Mouse (Mus musculus) heart, postnatal 10 days (tissue): ENCODE data around the gene Siglecg. TPM values are rescaled to one million over a fixed set of nuclear protein-coding genes. Genes with fewer than 3 reads are reported as not detected.

Experiments
- DNase-seq, 2 experiments: peaks; one replicate each; pipeline ENCODE4 v3.0.0; 2021
- intact Hi-C: fragments of 180-260 bp; cut with DNase I; formaldehyde crosslinking; loops from one replicate; pipeline ENCODE4 v1.15.1; 2025
- total RNA-seq, 2 experiments: library from RNA; stranded (reverse); gene quantifications; 2 replicates each; pipeline ENCODE4 v1.2.3; 2021

Gene Siglecg
- total RNA-seq, 2 experiments from 2014 or later = 0.14 to 0.20 TPM

DNA sequence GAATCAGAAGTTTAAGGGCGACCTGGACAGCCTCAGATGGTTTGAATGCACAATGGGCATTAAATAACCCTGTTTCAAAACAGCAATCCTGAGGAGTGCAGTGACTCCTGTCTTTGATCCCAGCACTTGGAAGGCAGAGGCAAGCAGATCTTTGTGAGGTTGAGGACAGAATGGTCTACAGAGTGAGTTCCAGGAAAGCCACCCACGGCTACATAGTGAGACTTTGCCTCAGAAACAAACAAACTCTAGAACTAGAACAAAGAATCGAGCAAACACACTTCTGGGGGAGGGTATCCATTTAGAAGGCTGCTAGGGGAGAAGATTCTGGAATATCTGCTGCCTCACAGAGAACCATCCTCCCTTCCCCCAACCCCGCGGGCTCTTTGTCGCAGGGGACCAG is 32.5 kb downstream of the Siglecg start, which contains the start of gene Cldnd2:
Gene Cldnd2, plus strand, starts transcription at position 301 of the 400 bp plus-strand sequence.
- DNase-seq = no peak
- intact Hi-C loops = loop anchor here (5.0 to 10.0 kb wide), 2 partner anchors 128 to 804 kb away; partner anchors contain the start of genes 1700028J19Rik, 2410002F23Rik and Zfp715

DNA sequence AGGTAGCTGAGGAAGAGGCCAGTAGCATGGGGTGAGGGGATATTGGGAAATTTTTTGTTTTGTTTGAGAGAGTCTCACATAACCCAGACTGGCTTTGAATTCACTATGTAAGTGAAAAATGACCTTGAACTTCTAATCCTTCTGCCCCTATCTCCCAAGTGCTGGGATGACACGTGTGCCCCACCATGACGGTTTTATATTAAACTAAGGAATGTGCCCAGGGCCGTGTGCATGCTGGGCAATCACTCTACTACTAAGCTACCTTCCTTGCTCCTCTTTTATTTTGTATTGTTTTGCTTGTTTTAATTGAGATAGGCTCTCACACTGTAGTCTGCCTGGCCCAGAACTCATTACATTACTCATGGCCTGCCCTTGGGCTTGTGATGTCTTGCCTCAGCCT is 33.1 kb downstream of the Siglecg start:
- intact Hi-C loops = loop anchor here (5.0 to 10.0 kb wide), 2 partner anchors 129 to 804 kb away; partner anchors contain the start of genes 1700028J19Rik, 2410002F23Rik and Zfp715
- DNase-seq = no peak

DNA sequence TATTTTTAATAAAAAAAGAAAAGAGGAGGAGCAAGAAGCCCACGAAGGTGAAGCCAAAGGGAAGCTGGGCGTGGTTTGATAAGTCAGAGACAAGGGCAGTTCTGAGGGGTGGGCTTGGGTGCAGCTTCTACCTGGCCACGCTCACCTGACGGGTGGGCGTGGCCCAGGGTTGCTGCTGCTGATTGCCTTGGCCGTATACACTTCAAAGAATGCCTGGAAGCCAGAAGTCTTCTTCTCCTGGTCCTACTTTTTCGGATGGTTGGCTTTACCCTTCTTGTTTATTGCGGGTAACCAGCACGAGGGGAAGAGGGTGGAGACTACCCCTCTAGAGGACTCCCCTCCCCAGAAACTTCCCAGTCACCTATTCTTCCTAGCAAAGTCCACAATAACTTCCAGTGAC is 34.7 kb downstream of the Siglecg start:
- intact Hi-C loops = loop anchor here (1.0 to 10.0 kb wide), 4 partner anchors 24 to 802 kb away; partner anchors contain the start of genes 1700028J19Rik, 2410002F23Rik and Zfp715
- no peak for DNase-seq

DNA sequence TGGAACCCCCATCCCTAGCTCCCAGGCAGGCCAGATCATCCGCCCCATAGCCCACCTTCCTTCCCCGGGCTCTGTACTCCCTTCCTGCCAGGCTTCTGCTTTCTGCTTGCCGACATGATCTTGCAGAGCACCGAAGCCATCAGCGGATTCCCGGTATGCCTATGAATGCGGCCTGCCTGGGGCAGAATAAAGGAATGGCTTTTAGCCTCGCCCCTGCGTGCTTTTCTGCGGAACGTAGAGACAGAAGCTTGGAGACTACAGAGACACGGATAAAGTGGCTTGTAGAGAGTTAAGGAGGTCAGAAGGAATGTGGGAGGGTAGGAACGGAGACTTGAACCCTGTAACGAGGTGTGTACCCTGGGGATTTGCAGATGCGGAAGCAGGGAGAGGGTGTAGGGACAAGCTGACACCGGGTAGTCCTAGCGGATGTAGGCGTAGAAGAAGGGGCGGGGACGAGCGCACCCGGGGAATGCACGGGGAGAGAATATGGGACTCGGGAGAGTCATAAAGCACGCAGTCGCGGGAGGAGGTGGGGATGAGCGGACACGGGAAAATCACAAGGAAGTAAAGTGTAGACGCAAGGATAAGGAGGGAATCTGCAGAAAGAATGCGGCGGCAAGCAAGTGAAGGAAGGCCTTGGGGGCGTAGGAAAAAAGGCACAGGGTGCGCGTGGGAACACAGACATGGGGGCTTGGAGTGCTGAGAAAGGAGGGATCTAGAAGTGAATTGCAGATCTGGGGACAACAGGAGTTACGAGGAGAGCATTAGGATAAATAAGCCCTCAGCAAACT is 35.3 kb downstream of the Siglecg start:
- intact Hi-C loops = loop anchor here (2.0 to 10.0 kb wide), 3 partner anchors 23 to 801 kb away; partner anchors contain the start of genes 1700028J19Rik, 2410002F23Rik and Zfp715
- DNase-seq = peak; percentile 89 to 90

DNA sequence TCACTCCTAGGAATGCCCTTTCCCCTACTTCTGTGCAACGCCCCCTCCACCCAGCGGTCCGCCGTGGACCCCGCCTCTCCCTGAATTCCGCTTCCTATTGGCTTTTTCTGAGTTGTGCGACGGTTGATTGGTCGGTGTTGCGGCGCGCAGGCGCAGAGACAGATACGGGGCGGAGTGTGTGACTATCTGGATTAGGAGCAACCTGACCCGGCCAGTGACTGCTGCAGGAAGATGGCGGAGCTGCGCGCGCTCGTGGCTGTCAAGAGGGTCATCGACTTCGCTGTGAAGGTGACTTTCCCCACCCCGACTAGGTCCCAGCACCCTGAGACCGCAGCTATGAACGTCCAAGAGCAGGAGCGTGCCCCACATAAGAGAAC is 35.9 kb downstream of the Siglecg start, which contains the start of the genes Etfb and Gm45233:
Gene Etfb, plus strand, starts transcription at position 167 of the 377 bp plus-strand sequence.
Gene Gm45233, plus strand, starts transcription at position 212 of the 377 bp plus-strand sequence.
- intact Hi-C loops = loop anchor here (2.0 to 10.0 kb wide), 3 partner anchors 23 to 801 kb away; partner anchors contain the start of genes 1700028J19Rik, 2410002F23Rik and Zfp715

DNA sequence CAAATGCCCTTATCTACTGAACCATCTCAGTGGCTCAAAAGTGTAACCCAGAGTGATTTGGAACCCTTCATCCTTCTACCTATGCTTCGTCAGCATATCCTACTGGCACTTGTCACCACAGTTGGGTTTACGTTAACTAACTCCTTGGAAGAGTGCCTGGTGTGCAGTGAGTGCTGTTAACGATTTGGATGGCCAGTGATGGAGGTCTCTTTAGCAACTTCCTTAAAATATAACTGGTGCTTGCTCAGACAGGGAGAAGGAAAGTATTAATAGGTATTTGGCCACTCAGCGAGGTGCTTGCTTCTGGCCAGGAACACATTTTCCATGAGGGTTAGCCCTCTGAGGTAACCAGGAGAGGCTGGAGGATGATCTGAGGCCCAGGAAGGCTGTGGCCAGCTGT is 39.8 kb downstream of the Siglecg start:
- peak in 1 of 2 experiments; percentile 17 for DNase-seq
- intact Hi-C loops = loop anchor here (10.0 kb wide), 1 partner anchor 797 kb away; the partner anchor contains the start of genes 1700028J19Rik and 2410002F23Rik

More for the DNA sequence above, 35.9 kb downstream of the Siglecg start, which contains the start of the genes Etfb and Gm45233:
- peak; percentile 96 to 98 for DNase-seq

DNA sequence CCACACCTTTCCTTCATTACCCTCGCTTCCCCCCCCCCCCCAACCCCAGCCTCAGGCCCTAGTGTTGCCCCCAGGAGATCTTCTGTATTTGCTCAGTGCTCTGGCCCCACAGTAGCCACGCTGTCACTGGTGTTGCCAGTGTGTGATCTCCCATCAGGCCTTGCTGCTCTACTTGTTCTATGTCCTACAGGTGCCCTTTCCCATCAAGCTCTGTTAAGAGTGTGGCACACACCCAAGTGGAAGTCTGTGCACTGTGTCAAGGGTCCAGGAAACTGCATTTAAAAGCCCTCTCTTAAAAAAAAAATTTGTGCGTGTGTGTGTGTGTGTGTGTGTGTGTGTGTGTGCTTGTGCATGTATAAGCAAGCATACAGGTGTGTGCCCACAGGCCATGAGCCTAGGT is 40.2 kb downstream of the Siglecg start:
- intact Hi-C loops = loop anchor here (10.0 kb wide), 1 partner anchor 797 kb away; the partner anchor contains the start of genes 1700028J19Rik and 2410002F23Rik
- DNase-seq = peak; percentile 51 to 64

DNA sequence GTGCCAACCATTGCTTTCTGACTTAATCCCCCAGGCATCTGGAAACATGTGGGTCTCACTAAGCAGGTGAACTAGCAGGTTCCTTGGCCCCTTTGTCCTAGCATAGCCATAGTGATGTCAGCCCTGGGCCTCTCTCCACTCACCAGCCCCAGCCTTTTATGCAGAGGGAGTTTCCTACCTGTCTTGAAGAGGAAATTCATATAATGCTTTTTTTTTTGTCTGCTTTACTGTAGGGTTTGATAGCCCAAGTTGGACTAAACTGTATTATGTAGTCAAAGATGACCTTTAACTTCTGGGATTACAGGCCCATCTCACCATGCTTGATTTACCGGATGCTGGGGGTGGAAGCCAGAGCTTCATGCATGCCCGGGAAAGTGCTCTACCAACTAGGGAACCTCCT is 41.8 kb downstream of the Siglecg start:
- no peak for DNase-seq
- intact Hi-C loops = loop anchor here (10.0 kb wide), 1 partner anchor 795 kb away; the partner anchor contains the start of genes 1700028J19Rik and 2410002F23Rik

DNA sequence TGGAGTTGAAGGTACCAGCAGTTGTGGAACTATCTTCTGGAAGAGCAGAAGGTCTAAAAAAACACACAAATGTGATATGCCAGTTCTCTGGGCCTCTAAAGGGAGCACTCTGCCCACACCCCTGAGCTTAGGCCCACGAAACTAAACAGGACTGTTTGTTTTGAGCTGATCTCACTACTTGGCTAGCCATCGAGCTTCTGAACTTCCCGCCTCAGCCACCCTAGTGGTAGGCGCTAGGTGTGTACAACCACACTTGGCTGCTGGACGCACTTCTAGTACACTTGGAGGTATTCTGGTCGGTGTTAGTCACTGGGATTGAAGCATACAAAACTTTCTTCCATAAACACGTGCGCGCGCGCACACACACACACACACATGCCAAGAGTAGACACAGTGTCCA is 43.7 kb downstream of the Siglecg start:
- intact Hi-C loops = no loop called here
- DNase-seq = no peak

DNA sequence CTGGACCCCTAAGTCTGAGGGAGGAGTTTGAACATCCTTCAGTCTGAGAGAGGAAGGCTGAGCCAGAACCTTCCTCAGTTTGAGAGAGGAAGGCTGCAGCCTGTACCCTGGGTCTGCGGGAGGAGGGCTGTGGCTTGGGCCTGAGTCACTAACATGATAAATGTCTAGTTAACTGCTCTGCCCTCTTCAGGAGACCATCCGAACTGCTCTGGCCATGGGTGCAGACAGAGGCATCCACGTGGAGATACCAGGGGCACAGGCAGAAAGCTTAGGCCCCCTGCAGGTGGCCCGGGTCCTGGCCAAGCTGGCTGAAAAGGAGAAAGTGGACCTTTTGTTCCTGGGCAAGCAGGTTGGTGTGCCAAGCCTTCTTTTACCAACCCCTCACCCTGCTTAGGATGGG is 44.6 kb downstream of the Siglecg start:
- peak in 1 of 2 experiments; percentile 44 for DNase-seq
- intact Hi-C loops = no loop called here

DNA sequence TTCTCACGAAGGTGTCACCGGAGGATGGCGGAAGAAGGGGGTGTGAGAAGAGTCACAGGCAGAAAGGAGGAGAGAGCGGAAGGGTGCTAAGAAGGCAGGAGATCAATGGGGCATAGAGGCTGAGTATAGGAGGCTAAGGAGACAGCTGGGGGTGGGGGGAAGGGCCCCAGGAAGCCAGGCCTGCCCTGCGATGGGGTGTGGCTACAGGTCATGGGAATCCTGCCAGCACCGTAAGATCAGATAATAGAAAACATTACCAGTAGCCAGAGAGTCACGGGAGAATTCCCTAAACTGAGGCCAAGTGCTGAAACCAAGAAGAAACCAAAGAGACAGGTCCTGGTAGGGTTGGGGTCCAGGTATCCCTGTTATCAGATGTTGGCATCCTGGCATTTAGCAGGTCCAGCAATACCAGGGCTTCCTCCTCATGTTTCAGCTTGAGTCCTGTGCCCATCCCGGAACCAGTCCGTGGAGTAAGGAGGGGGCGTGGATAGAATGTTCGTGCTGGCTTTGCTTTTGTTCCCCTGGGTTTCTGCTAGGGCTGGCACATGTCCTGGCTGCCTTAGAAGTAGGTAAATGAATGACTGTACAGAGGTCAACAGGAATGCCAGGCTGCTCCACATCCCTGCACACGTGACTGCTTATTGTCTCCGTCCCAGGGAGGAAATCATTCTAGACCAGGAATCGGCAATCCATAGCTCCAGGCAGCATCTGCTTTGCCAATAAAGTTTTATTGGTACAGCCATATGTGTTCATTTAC is 45.8 kb downstream of the Siglecg start:
- DNase-seq = no peak
- intact Hi-C loops = no loop called here

DNA sequence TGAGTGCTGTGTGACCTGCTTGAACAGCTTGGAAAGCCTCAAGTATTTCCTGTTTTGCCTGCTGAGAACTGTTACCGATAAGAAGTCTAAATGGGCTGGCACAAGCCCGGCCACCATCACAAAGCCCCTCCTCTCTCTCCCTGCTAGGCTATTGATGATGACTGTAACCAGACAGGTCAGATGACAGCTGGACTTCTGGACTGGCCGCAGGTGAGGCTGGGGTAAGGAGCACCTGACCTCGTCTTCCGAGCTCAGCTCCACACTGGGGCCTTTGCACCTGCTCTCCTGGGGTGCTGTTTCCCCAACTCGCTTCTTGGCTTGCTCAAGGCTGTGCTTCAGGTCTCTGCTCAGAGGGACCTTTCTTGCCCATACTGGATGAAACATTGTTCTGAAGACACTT is 46.4 kb downstream of the Siglecg start:
- intact Hi-C loops = no loop called here
- no peak for DNase-seq

DNA sequence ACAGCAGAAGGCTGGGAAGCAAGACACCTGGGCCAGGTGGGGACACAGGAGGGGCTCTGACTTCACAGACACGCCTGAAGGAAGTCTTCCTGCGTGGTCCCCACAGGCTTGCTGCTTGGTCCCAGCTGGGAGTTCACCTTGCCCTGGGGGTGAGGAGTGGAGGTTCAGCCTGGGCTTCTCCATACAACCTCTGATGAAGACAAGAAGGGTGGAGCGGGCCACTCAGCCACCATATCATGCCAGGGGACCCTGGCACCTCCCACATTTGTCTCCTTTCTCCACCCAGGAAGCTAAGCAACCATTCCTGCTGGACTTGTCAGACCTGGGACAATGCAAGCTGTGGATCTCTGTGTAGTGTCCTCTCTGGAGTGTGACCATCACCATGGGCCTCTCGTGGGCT is 54.8 kb downstream of the Siglecg start, which contains the start of gene Vsig10l:
Gene Vsig10l, plus strand, starts transcription at position 301 of the 400 bp plus-strand sequence.
- intact Hi-C loops = loop anchor here (5.0 kb wide), 1 partner anchor 119 kb away; no protein-coding TSS in a partner anchor

DNA sequence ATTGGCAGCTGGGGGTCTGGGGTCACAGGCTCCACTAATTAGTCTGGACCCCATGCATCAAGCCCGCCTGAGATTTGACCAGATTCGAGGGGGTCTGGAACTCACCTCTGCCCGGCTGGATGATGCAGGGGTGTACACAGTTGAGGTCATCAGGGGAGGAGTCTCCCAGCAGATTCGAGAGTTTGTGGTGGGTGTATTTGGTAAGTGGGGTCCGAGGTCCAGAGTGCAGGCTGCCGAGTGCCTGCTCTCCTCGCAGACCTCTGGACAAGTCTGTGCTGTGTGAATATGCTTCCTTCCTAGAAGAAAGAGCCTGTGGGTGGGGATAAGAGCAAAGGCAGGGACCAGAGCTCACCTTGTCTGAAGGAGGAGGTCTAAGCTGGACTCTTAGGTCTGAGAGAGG is 56.0 kb downstream of the Siglecg start:
- intact Hi-C loops = loop anchor here (5.0 kb wide), 1 partner anchor 118 kb away; no protein-coding TSS in a partner anchor
- DNase-seq = no peak

More for the DNA sequence above, 54.8 kb downstream of the Siglecg start, which contains the start of gene Vsig10l:
- no peak for DNase-seq

DNA sequence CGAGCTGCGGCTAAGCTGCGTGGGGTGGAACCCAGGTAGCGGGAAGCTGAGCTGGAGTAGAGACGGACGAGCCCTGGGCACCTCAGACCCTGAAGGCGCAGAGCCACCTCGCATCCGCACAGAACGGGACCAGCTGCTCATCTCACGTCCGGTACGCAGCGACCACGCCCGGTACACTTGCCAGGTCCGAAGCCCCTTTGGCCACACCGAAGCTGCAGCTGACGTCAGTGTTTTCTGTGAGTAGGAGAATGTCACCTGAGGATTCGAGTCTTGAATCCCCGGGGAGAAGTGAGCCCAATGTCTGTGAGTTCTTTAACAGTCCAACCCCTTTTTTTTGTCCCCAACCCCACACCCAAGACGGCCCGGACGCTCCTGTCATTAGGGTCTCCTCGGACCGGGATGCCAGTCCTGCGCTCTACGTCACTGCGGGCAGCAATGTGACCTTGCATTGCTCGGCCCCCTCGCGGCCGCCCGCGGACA is 56.9 kb downstream of the Siglecg start:
- intact Hi-C loops = loop anchor here (5.0 kb wide), 3 partner anchors 97 to 207 kb away; partner anchors contain the start of genes Ctu1 and Zfp658
- no peak for DNase-seq

DNA sequence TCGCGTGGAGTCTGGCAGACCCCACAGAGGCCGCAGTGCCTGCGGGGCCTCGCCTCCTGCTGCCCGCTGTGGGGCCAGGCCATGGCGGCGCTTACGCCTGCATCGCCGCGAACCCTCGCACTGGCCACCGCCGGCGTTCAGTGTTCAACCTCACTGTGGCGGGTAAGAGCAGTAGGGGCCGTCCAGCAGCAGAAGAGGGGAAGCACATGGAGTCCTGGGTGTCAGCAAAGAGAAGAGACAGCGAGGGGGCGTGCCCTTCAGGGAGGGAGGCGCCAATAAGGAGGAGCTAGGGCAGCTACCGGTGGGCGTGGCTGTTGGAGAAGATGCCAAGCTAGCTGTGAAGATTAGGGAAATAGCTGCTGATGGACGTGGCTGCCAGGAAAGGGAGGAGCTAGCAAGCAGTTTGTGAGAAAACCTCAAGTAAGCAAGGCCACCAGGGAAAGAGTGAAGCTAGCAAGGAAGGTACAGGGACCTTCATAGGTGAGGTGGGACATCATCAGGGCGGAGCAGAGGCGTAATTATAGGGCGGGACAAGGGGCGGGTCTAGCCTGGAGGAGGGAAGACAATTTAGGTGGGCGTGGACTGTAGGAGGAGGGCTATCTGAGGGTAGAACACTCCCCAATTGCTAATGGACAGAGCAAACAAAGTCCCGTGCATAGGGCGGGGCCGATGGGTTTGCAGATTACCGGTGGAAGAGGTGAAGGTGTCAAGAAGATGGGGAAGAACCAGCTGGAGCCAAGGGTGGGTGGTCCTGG is 57.5 kb downstream of the Siglecg start:
- DNase-seq = peak; percentile 92 to 94
- intact Hi-C loops = loop anchor here (1.0 to 5.0 kb wide), 4 partner anchors 23 to 207 kb away; partner anchors contain the start of genes Ctu1 and Zfp658

DNA sequence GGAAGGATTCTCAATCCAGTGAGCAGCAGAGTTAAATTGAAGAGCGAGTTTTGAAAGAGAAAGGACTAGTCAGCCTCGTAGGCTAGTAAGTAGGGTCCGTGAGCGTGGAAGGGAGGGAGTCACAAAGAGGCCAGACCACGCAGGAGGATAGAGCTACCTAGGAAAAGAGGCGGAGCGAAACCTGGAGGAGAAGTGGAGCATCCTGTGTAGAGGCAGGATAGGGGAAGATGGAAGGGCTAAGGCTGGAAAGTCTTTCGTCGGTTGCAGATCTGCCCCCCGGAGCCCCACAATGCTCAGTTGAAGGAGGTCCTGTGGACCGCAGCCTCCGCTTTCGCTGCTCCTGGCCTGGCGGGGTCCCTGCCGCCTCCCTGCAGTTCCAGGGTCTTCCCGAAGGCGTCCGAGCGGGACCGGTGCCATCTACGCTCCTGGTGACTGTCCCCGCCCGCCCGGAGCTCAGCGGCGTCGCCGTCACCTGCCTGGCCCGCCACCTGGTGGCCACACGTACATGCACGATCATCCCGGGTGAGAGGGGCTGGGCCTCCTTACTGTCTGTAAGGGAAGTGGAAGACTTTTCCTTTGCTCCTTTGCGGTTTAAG is 58.2 kb downstream of the Siglecg start:
- DNase-seq = peak; percentile 88 to 93
- intact Hi-C loops = loop anchor here (1.0 to 5.0 kb wide), 4 partner anchors 23 to 206 kb away; partner anchors contain the start of genes Ctu1 and Zfp658
